Comparison of ENCODE assay signal across 13 mouse cellular contexts in the genomic region with DNA sequence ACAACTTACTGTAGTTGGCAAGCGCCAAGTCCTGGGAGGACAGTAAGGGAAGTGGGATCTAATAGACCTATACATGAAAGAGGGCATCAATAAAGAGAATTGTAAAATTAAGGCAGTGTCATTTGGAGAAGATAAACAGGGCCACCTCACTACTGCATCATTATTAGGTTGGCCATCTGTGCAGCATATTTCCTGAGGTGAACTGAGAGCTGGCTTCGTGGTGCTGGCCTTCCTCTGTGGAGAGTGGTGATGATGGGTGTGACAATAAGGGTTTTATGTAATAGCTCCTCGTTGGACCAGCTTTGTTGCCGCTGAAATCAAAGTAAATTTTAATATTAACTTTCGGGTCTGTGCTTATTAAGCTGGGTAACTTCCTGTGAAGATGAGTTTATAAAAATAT.
"Had no signal": no experiment of that assay in that cellular context is flagged by ENCODE, and none has a peak within 500 bp of the region (broad histone marks: within the 10 kb centered on the region; RNA-seq: fewer than 3 reads in every experiment).

No protein-coding gene starts in this region.

- H3K36me3 ChIP-seq: limb, embryonic 13.5 days; midbrain, embryonic 12.5 days; neural tube, embryonic 13.5 days; stomach, embryonic 15.5 days had no signal

- H3K4me2 ChIP-seq: limb, embryonic 13.5 days; midbrain, embryonic 12.5 days; neural tube, embryonic 13.5 days; stomach, embryonic 15.5 days had no signal

- H3K9ac ChIP-seq: limb, embryonic 13.5 days; liver, embryonic 14.5 days; midbrain, embryonic 12.5 days; neural tube, embryonic 13.5 days; stomach, embryonic 15.5 days had no signal

- H3K9me3 ChIP-seq: limb, embryonic 13.5 days; midbrain, embryonic 12.5 days; neural tube, embryonic 13.5 days; stomach, embryonic 15.5 days had no signal

- H3K27ac ChIP-seq: kidney, postnatal 0 days; limb, embryonic 13.5 days; liver, embryonic 14.5 days; midbrain, embryonic 12.5 days; neural tube, embryonic 13.5 days; stomach, embryonic 15.5 days had no signal

- H3K27me3 ChIP-seq: limb, embryonic 13.5 days; midbrain, embryonic 12.5 days; neural tube, embryonic 13.5 days; stomach, embryonic 15.5 days had no signal

- H3K4me3 ChIP-seq: limb, embryonic 13.5 days; midbrain, embryonic 12.5 days; neural tube, embryonic 13.5 days; stomach, embryonic 15.5 days had no signal

- H3K4me1 ChIP-seq: limb, embryonic 13.5 days; midbrain, embryonic 12.5 days; stomach, embryonic 15.5 days had no signal

- DNase-seq: kidney, postnatal 36 days; left cerebral cortex, postnatal 4 days; lung, adult 18-20 months; right cerebral cortex, postnatal 4 days; spleen, adult 18-20 months; thymus, postnatal 36 days had no signal

- ATAC-seq: midbrain, embryonic 16.5 days had no signal
